Mouse (Mus musculus) 3T3-L1 (cell line): ENCODE data around the gene Hpse.

Experiments used
- DNase-seq: peaks from one replicate; pipeline ENCODE4 v3.0.0-alpha.2; 2015; ENCODE audit warnings: low read depth, low spot score

Gene Hpse

GRCm38 (mm10) chr5:100697398-100697797 is 22.1 kb downstream of the Hpse start:
- no peak for DNase-seq

GRCm38 (mm10) chr5:100685631-100686030 is 33.9 kb downstream of the Hpse start:
- DNase-seq: peak; percentile 7

GRCm38 (mm10) chr5:100680542-100680933 is 39.0 kb downstream of the Hpse start:
- DNase-seq: no peak

- DNase-seq: no peak
Measured at GRCm38 (mm10) chr5:100679911-100680541, 39.5 kb downstream of the Hpse start.

GRCm38 (mm10) chr5:100674711-100675376 is 44.7 kb downstream of the Hpse start, which contains the start of gene Coq2:
Gene Coq2, minus strand, starts transcription at chr5:100675140.
- peak; percentile 94 for DNase-seq

- peak; percentile 80 for DNase-seq
Measured at GRCm38 (mm10) chr5:100673745-100674486, 45.6 kb downstream of the Hpse start.

GRCm38 (mm10) chr5:100672403-100672802 is 47.1 kb downstream of the Hpse start:
- no peak for DNase-seq

- DNase-seq: no peak
Measured at GRCm38 (mm10) chr5:100671897-100672296, 47.6 kb downstream of the Hpse start.

GRCm38 (mm10) chr5:100671398-100671797 is 48.1 kb downstream of the Hpse start:
- peak; percentile 75 for DNase-seq

- no peak for DNase-seq
Measured at GRCm38 (mm10) chr5:100666965-100667364, 52.6 kb downstream of the Hpse start.

- DNase-seq: peak; percentile 81
Measured at GRCm38 (mm10) chr5:100663854-100664253, 55.7 kb downstream of the Hpse start.

- no peak for DNase-seq
Measured at GRCm38 (mm10) chr5:100663011-100663410, 56.5 kb downstream of the Hpse start.

- no peak for DNase-seq
Measured at GRCm38 (mm10) chr5:100658460-100658859, 61.1 kb downstream of the Hpse start.

GRCm38 (mm10) chr5:100656352-100656751 is 63.2 kb downstream of the Hpse start:
- no peak for DNase-seq

GRCm38 (mm10) chr5:100652327-100652726 is 67.2 kb downstream of the Hpse start:
- DNase-seq: no peak

- no peak for DNase-seq
Measured at GRCm38 (mm10) chr5:100651486-100651885, 68.0 kb downstream of the Hpse start.

GRCm38 (mm10) chr5:100650969-100651368 is 68.5 kb downstream of the Hpse start:
- no peak for DNase-seq

- no peak for DNase-seq
Measured at GRCm38 (mm10) chr5:100648546-100648945, 71.0 kb downstream of the Hpse start.

- DNase-seq: no peak
Measured at GRCm38 (mm10) chr5:100648046-100648445, 71.5 kb downstream of the Hpse start.

- DNase-seq: no peak
Measured at GRCm38 (mm10) chr5:100646558-100646957, 73.0 kb downstream of the Hpse start.

- DNase-seq: no peak
Measured at GRCm38 (mm10) chr5:100643991-100644535, 75.5 kb downstream of the Hpse start.

- DNase-seq: no peak
Measured at GRCm38 (mm10) chr5:100643253-100643990, 76.1 kb downstream of the Hpse start.
